Mouse (Mus musculus) brain, adult 2 months (tissue): ENCODE measurements around the gene Cxcr5.

ENCODE experiments used
- DNase-seq: peaks from one replicate; pipeline ENCODE4 v3.0.0; 2011; ENCODE audit warnings: low read depth, low spot score

The Cxcr5 gene

DNA sequence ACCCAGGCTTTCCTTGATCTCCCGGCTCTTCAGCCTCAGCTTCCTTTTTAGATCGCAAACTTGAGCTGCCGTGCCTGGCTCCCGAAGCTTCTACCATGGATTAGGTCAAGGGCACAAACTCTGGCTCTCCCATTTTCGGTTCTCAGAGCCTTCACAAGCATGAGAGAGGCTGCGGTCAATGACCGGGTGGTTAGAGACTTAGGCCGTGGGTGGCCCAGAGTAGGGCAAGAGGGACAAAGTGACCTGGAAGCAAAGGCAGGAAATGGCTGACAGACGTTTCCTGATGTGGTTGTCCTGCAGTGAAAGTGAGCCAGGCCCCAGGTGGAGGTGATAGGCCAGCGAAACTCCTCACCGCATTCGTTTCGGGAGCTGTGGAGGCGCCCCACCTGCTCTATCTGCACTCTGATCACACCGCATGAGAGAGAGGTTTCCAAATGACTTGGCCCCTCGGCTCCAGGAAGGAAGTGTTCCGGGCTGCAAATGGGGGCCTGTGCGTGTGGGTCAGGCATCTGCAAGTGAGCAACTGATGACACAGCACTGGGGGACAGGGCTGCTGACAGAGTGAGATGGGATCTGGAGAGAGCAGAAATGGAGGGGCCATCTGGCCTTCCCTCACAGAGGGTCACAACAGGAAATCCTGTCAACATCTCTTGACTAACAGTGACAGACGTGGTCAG, 23.9 kb downstream of the Cxcr5 start:
- no peak for DNase-seq

DNA sequence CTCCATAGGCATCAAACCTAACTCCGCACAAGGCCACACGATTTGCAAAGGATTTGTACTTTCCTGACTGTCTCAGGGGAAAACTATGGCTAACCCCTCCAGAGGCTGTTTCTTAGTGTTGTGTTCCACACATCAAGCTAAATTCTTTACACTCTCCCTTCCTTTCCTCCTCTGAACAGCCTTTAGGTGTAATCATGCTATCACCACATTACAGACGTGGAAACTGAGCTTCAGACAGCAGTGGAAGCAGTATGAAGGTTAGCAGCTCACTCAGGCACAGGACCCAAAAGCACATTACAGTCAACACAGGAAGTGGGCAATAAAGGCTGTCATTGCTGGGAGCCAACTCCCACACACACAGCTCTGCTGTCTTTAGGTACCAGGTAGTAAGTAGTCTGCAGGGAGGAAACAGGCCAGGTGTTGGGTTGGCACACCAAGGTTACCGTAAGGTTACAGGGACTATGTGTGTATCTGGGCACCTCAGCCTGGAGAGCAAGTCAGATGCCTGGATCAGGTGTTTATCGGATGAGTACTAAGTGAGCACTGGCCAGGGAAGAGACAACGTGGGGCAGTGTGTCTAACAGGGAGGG, 28.6 kb downstream of the Cxcr5 start:
- DNase-seq: no peak

DNA sequence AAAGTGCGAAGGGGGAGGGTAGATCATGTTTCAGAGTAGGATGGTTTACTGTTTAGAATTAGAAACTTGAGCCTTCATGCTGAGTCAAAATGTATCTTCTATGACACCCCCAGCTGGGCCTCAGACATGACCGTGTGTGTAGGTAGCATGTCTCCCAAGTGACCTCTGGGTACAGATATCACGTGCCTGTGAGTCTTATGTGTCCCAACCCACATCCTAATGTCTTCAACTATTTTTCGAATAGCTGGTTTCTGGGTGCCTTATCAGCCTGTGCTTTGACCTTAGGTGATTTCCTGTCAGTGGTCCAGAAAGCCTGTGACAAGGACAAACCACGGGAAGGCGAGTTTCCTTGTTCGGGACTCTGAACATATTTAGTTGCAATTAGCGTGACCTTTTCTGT, 33.3 kb downstream of the Cxcr5 start:
- DNase-seq: no peak

DNA sequence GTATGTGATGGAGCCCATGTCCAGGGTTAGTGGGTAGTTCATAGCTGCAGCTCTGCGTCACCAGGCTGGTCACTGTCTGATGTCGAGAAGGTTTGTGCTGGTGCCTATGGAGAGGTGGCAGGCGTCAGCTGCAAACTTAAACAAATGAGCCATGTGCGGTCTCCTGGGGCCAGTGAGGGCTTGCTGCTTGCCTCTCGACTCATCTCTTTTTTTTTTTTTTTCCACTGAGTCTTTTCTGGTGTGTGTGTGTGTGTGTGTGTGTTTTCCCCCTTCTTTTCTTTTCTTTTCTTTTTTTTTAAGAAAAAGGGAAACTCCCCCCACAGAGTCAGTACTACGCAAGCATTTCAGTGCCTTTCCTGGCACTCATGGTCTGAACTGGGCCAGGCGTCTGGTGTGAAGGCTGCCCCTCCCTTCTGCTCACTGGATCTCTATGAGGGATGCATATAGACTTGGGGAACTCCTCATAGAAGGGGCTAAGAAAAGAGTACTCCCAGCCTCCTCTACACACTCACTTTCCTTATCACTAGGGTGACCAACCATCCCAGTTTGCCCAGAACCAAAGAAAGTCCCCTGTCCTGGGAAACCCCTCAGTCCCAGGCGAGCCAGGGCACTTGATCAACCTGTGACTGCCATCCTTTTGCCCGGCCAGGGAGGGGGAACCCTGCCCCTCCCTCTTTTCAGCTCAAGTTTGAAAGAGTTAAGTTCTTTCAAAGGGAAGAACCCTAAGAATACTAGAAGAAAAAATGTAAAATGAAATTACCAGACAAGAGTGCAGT, 35.2 kb downstream of the Cxcr5 start:
- no peak for DNase-seq

DNA sequence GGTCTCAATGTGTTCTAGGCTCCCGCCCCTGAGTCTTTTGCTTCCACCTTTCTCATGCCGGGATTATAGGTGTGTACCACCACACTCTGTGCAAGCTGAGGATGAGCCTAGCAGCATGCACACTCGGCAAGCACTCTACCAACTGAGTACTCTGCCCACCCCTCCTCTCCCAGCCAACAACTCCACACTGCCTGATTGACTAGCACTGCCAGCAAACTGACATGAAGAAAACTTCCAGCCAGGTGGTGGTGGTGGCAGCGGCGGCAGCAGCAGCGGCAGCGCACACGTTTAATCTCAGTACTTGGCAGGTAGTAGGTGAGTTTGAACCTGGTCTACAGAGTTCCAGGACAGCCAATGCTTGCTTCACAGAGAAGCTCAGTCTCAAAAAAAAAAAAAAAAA, 36.1 kb downstream of the Cxcr5 start:
- DNase-seq: no peak

DNA sequence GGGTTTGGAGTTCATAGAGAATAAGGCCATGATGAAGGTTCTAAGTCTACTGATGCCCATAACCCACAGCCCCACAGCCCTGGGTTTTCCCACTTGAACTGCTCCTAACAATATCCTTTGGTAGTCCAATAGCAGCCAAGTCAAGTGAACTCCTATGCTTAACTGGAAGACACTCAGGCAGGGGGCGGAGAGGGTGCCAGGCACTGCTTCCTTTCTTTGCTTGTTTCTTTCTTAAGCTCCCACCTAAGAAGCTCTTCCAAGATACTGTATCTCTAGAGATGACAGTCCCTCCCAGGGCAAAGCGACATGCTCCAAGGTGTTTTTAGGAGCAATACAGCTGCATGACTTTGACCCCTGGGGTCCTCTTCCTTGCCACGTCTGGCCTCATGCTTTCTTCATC, 36.7 kb downstream of the Cxcr5 start:
- DNase-seq: no peak

DNA sequence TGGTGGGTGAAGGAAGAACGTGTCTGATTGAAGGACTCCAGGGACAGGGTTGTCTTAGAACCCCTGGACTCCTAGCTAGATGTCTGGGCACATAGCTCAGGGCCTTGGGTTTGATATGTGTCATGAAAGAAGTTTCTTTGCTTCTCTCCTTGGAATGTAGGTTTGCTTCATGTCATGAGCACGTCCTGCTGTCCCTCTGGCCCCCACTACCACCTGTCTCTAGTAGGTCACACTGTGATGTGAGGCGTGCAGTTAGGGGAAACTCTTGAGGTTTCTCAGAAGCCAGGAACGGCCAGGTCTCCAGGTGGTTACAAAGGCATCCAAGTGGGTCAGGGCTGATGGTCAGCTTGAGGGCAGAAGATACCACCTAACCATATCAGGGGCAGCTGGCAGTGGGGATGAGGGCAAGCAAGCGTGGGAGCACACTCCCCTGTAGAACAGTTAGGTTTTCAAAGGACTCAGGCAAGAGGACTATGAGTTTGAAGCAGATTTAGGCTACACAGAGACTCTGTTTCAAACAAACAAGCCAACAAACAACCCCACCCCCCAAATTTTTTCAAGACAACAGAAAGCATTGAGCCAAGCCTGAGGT, 37.3 kb downstream of the Cxcr5 start:
- DNase-seq: no peak

DNA sequence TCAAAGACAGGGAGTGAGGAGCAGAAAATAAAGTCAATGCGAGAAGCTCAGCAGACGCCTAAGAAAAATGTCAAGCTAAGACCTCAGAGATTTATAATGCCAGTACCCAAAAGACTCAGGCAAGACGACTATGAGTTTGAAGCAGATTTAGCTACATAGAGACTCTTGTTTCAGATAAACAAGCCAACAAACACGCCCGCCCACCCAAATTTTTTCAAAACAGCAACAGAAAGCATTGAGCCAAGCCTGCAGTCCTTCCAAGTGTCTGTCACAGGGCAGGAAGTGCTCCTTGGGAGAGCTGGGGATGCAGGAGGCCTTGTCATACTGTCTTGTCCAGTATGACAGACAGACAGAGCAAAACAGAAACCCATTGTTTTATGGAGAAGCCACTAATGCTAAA, 38.0 kb downstream of the Cxcr5 start:
- DNase-seq: no peak

DNA sequence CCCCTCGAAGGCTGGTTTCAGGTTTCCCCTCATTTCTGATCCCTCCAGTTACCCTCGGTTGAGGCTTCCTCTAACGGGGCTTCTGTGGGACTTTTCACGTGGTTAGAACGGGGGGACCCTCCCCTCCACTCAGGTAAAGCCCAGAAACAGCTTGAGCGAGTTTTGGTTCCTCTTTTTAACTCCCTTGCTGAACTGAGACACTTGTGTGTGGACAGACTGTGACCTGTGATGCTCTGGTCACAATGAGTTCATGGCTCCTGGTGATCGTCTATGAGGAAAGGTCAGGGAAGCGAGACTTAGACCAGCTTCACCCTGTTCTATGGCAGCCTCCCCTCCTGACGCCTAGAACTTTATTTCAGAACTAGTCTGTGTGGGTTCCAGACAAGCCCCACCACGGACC, 39.8 kb downstream of the Cxcr5 start:
- no peak for DNase-seq

DNA sequence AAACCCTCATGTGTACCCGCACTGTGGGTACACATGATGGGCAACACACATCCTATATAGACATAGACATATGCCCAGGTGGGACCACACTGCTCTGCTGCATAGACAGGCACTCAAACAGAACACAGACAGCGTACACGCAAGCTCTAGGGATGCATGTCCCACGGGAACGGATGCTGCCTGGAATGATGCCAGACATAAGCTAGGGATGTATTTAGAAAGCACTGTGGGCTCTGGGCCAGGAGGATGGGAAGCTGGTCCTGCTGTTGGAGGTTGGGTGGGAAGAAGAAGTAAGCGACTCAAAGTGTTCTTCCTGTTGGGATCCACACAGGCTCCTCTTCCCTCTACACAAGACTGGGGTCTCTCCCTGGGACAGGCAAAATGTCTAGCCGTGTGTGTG, 43.6 kb downstream of the Cxcr5 start:
- DNase-seq: peak; percentile 86

DNA sequence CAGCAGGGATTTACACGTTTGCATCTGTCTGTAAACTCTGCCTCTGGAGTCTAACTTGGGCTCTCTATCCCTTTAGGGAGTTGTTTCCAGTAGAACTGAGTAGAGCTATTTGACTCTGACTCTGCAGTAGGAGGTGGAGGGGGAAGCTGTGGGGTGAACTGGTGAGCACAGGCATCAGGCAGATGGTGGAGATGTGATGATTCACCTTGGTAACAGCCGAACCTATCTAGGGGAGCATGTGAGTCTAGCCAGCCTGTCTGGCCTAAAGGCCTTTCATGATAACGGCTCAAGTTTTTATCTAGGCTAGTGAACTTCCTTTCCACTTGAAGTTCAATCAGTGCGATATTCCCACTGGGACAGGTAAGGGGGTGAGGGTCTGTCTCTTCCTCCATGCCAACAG, 44.3 kb downstream of the Cxcr5 start:
- peak; percentile 85 for DNase-seq

DNA sequence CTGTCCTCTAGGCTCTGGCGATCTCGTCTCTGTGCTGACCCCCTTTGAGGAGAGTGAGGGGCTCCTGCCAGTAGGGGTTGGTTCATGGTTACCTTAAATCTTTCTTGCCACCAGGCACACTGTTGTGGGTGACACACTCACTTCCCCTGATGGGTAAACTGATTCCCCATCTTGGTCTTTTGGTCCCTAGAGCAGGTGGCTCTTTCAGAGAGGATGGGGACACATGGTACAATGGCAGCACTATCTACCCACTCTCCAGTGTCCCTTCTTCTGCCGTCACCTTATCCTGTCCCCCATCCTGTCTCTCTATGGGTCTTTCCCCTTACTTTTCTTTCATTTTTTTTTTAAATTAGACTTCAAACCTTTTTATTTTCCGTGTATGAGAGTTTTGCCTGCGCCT, 45.8 kb downstream of the Cxcr5 start:
- no peak for DNase-seq

DNA sequence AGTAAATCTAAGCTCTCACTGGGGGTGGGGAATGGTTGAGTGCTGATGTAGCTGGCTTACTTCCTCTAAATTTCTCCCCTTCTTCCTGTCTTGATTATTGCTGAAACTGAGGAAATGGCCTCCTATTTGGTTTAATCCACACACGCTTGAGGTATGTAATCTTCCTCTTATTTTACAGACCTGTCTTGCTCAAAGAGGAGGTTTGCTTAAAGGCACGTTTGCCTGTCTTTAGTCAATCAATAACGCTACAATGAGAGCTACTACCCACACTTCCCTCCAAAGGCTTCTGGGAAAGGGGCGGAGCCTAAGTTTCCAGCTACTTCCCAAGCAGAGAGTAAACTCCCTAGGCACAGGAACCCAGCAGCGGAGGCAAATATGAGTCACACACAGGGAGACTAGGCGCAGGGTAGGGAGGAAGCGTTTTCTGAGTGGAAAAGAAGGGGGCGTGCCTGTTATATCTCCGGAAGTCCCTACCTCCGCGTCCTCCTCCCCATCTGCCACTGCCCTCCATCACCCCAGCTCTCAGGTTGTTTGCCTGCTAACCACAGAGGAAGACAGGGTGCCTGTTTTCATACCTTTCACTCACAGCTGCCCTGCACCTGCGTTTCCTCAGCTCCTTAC, 46.4 kb downstream of the Cxcr5 start:
- peak; percentile 76 for DNase-seq

DNA sequence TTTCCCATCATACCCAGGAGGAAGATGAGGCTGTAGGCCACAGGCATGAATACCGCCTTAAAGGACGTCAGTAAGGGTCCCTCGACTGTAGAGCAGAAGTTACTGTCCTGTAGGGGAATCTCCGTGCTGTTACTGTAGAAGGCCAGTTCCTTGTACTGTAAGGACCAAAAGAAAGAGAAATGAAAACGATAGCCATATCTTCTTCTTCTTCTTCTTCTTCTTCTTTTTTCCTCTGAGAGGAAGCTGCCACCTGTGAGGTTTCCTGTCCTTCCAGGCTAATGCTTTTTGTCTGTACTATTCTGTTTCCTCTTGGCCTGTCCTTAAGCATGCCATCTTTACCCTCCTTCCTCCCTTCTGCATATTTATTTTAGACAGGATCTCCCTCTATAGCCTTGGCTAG, 47.5 kb downstream of the Cxcr5 start:
- no peak for DNase-seq

DNA sequence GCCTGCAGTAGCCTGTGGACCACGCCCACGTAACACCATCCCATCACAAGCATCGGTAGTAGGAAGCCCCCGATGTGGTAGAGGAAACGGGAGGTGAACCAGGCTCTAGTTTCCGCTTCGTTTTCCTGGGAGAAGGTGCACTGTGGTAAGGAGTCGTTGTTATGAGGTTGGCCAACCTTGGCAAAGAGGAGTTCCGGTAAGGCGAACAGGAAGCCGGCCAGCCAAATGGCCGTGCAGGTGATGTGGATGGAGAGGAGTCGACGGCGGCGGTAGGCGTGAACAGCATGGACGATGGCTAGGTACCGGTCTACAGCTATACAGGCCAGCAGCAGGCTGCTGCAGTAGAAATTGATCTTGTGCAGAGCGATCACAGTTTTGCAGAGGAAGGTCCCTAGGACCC, 48.1 kb downstream of the Cxcr5 start:
- DNase-seq: no peak

DNA sequence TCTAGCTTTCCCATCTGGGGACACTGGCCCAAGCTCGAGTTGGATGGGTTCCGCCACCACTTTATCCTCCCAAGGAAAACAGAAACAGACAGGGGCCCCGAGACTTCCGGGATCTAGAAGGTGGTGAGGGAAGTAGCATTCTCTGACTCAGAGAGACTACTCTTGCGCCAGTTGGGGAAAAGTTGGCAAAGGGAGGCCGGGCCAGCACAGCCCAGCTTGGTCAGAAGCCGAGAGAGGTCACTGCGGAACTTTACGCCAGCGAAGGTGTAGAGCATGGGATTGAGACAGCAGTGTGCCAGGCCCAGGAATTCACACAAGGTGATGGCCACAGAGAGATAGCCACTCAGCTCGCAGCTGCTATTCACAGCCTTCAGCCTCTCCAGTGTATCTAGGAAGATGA, 48.6 kb downstream of the Cxcr5 start:
- no peak for DNase-seq

DNA sequence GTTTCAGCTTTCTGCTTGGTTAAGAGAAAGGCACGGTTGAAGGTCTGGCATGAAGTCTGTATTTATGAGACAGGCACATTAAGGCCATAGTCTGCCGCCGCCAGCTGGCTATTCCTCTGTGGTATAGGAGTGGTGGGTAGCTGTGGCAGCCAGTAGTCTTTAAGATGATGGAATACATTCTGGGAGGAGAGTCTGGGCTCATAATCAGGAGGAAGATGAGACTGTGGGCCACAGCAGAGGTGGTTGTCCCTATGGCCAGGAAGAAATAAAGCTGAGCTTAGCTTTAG, 49.0 kb downstream of the Cxcr5 start:
- no peak for DNase-seq

DNA sequence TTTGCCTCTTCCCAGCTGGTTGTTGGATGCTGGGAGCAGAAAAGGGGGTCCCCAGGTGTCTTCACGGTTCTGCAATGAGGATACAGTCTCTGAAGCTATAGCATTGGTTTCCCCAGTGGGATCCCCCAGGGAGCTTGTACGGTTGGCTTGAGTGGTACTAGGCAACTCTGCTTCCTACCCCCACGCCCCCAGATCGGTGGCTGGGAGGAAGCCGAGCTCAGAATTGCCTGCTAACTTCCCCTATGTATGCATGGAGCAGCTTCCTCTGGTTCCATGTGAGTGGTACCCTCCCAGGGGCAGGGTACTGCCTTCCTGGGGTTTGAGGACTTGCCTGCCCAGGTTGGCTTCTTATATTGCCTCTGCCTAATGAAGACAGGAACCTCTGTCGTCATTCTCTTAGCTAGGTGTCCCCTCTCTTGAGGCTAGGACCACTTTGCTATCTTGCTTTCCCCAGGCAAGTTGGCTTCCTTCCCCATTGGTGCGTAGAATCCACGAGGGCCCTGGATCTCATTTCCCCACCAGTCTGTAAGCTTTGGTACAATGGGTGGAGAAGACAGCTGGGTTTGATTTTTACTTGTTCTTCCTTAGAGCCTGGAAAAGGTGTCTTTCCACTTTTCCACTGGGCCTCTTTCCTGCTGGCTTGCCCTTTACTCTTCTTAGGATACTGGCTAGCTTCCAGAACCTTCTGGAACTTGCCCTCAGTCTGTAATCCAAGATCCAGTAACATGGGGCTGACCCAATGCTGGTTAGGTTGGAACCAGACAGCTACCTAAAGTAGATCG, 49.6 kb downstream of the Cxcr5 start:
- DNase-seq: no peak

DNA sequence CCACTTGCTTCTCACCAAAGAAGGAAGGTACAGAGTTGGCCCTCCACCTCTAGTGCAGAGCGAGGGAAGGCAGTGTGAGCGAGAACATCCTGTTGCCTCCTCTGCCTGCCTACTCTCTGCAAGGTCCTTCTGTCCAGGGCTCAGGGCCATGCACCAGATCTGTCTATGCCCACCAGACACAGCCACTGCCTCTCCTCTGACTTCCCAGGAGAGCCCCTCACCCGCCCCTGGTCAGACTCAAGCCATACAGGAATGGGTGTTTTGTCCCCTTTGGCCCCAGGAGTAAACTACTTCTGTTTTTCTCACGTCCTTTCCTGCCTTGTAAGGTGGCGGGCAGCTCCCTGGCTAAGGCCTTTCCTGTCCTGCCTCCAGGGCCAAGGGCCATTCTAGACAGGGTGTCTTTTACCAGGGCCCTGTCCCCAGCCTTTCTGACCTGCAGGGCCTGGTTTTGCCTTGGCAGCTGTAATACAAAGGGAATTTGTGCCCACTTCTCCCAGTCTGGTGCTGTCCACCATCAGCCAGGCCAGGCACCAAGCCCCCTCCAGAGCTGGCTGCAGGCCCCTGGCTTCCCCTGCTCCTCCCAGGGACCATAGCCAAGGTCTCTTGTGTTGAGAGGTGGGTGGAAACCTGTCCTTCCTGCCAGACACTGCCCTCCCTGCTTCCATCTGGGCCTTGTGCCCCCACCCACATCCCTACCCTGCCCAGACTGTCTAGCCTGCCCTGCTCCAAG, 50.6 kb downstream of the Cxcr5 start:
- DNase-seq: peak; percentile 77

DNA sequence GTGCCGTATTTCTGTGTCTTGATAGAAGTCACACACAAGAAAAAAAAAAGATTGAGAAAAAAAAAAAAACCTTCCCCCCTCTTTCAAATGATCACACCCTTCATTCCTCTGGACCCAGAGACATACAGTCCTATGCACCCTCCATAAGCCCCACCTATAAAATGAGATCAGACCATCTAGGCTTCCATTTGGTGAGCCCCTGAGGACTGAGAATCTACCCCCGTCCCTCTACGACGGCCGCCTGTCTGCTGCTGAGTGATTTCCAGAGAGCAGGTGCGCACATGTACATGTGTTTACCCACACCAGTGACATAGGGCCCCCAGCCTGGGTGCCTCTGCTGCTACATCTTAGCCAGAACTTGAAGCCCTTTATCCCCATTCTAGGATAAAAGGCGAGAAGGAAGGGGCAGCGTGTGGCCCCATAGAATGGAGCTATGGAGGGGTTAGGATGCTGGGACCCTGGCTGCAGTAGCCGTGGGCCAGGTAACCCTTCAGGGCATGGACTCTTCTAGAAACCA, 51.3 kb downstream of the Cxcr5 start:
- no peak for DNase-seq
